Mouse (Mus musculus): ENCODE results near the gene Apba1. TPM values are rescaled to one million over a fixed set of nuclear protein-coding genes. Genes with fewer than 3 reads are reported as not detected.
A peak's percentile ranks its signal among the peaks of the same experiment; 100 is the strongest.

Apba1 gene
- polyA plus RNA-seq, 1 experiment from 2014 or later: 0.51 TPM

- H3K9me3 ChIP-seq (replicated peaks): peaks cover 13% of the 10 kb centered on the region
- no peaks in the 10 kb centered on the region for H3K4me1 ChIP-seq (replicated peaks)
- H3K4me3 ChIP-seq: no peak overlapping the region
- H3K27ac ChIP-seq (ENCODE audit: poor library complexity, severe bottlenecking): no peak overlapping the region
- no peak overlapping the region for H3K4me2 ChIP-seq
- no peak for ATAC-seq (ENCODE audit: insufficient number of reproducible peaks, low FRiP score)
- WGBS: 79% methylated on average over 5 of the region's 5 CpGs
- no peak overlapping the region for H3K9ac ChIP-seq
- H3K36me3 ChIP-seq: no peaks in the 10 kb centered on the region
- H3K27me3 ChIP-seq (replicated peaks): no peaks in the 10 kb centered on the region
Observed at GRCm38 (mm10) chr19:23930826-23931225, 172.1 kb downstream of the Apba1 start.

DNA sequence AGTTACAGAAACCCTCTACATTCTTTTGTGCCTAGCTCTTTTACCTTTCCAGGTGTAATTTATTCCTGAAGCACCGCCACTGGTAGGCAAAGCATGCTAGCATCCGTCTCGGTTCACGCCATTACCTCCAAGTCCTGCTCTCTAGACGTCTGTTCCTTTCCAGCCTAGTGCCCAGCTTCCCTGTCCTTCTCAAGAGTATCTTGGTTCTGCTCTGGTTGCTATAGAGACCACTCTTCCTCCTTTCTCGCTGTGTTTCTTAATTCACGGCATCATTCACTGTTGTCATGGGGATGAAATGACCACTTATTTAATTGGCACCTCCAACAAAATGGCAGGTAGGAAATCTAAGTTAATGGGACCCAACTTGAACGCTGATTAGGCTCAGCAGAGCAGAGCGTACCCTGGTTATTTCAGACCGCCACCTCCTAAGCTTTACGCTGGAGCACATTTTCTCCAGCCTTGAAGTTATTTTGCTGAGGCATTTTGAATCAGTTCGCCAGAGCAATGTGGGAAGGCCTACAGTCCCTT lies 182.8 kb downstream of the Apba1 start:
- Histone ChIP-seq H3K4me1 (replicated peaks) (no peaks in the 10 kb centered on the region; the same call in 1 of the 2 replicates), H3K36me3 (no peaks in the 10 kb centered on the region), H3K4me3 (no peak overlapping the region), H3K9me3 (replicated peaks) (no peaks in the 10 kb centered on the region), H3K27me3 (replicated peaks) (no peaks in the 10 kb centered on the region), H3K9ac (no peak overlapping the region), H3K27ac (ENCODE audit: poor library complexity, severe bottlenecking) (no peak overlapping the region), H3K4me2 (no peak overlapping the region)
- WGBS: 84% methylated on average over 12 of the region's 12 CpGs
- no peak for ATAC-seq (ENCODE audit: insufficient number of reproducible peaks, low FRiP score)

- peaks cover 3% of the 10 kb centered on the region; the same call in 1 of the 2 replicates for H3K4me1 ChIP-seq (replicated peaks)
- no peak overlapping the region for H3K4me2 ChIP-seq
- no peaks in the 10 kb centered on the region for H3K27me3 ChIP-seq (replicated peaks)
- H3K9me3 ChIP-seq (replicated peaks): no peaks in the 10 kb centered on the region
- WGBS: 80% methylated on average over 7 of the region's 7 CpGs
- H3K4me3 ChIP-seq: no peak overlapping the region
- no peak overlapping the region for H3K27ac ChIP-seq (ENCODE audit: poor library complexity, severe bottlenecking)
- H3K9ac ChIP-seq: no peak overlapping the region
- no peak for ATAC-seq (ENCODE audit: insufficient number of reproducible peaks, low FRiP score)
- H3K36me3 ChIP-seq: no peaks in the 10 kb centered on the region
Observed at GRCm38 (mm10) chr19:23942886-23943285, 184.2 kb downstream of the Apba1 start.

DNA sequence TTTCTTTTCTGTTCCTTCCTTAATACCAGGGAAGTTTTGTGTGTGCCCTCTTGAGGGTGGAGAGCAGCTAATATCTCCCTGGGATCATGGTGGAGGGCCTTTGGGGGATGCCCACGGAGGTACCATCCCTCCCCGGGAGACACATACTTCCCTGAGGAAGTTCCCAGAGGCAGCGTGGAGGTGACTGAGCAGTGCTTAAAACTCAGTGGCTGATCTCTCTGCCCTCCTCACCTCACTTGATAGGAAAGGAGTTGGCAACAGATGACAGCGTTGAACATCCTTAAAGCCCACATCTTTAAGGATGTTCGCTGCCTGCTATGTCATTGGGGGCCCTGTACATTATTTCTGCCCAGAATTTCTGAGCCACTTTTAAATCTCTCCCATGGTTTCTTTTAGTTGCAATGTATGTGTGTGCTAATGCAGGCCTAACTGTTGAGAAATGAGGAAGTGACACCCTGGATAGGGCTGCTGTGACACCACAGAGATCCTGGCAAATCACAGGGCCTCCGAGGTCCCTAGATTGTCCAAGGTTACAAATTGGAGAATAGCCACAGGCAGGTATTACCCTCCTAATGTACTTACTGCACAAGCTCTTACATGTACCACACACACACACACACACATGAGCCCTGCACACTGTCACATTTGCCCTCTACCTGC lies 187.5 kb downstream of the Apba1 start:
- no peak overlapping the region for H3K9ac ChIP-seq
- ATAC-seq (ENCODE audit: insufficient number of reproducible peaks, low FRiP score): no peak
- H3K4me1 ChIP-seq (replicated peaks): peaks cover 6% of the 10 kb centered on the region; the same call in 1 of the 2 replicates
- no peak overlapping the region for H3K4me2 ChIP-seq
- no peak overlapping the region for H3K4me3 ChIP-seq
- no peaks in the 10 kb centered on the region for H3K36me3 ChIP-seq
- WGBS: 77% methylated on average over 6 of the region's 6 CpGs
- H3K27me3 ChIP-seq (replicated peaks): peaks cover 5% of the 10 kb centered on the region
- H3K27ac ChIP-seq (ENCODE audit: poor library complexity, severe bottlenecking): no peak overlapping the region
- H3K9me3 ChIP-seq (replicated peaks): 0 out of 2 replicates have a peak, but pooled peaks cover 2% of the 10 kb centered on the region

- peaks cover 5% of the 10 kb centered on the region for H3K27me3 ChIP-seq (replicated peaks)
- no peak overlapping the region for H3K9ac ChIP-seq
- no peak overlapping the region for H3K27ac ChIP-seq (ENCODE audit: poor library complexity, severe bottlenecking)
- H3K36me3 ChIP-seq: no peaks in the 10 kb centered on the region
- peaks cover 6% of the 10 kb centered on the region; the same call in 1 of the 2 replicates for H3K4me1 ChIP-seq (replicated peaks)
- 0 out of 2 replicates have a peak, but pooled peaks cover 3% of the 10 kb centered on the region for H3K9me3 ChIP-seq (replicated peaks)
- ATAC-seq (ENCODE audit: insufficient number of reproducible peaks, low FRiP score): no peak
- 42% methylated on average over 4 of the region's 4 CpGs for WGBS
- H3K4me3 ChIP-seq: no peak overlapping the region
- no peak overlapping the region for H3K4me2 ChIP-seq
Observed at GRCm38 (mm10) chr19:23946751-23947150, 188.1 kb downstream of the Apba1 start.

GRCm38 (mm10) chr19:23947871-23948270 lies 189.2 kb downstream of the Apba1 start:
- 48% methylated on average over 4 of the region's 4 CpGs for WGBS
- H3K9me3 ChIP-seq (replicated peaks): 0 out of 2 replicates have a peak, but pooled peaks cover 3% of the 10 kb centered on the region
- no peak overlapping the region for H3K27ac ChIP-seq (ENCODE audit: poor library complexity, severe bottlenecking)
- no peak overlapping the region for H3K4me2 ChIP-seq
- peaks cover 6% of the 10 kb centered on the region; the same call in 1 of the 2 replicates for H3K4me1 ChIP-seq (replicated peaks)
- H3K36me3 ChIP-seq: no peaks in the 10 kb centered on the region
- no peak overlapping the region for H3K9ac ChIP-seq
- H3K4me3 ChIP-seq: no peak overlapping the region
- H3K27me3 ChIP-seq (replicated peaks): peaks cover 5% of the 10 kb centered on the region
- no peak for ATAC-seq (ENCODE audit: insufficient number of reproducible peaks, low FRiP score)

DNA sequence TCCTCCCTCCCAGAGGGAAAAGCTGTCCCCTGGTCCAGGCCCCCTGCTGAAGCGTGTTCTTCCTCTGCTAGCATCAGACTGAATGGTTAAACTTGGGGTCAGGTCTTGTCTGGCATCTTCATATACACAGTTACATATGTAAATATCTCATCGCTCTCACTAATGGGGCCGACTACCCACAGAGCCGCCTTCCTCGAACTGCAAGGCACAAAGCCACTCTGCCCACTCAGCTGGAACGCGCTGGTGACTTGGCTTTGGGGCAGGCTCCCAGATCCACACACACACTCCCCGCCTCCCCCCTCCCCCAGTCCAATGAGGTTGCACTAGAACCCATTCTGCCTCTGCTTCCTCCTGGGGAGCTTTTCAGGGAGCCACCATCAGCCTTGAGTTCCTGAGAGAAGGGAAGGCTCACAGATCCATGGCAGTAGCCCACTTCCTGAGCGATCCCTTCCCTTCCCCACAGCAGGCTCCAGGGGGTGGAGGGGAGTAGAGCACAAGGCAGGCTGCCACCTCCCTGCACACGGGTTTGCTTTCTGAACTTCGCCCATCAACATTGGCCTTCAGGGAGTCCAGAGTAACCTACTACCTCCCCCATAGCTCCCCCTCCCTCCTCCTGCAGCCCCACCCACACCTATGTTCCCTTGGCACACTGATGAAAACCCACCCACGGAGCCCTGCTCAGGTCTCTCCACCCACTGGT lies 189.8 kb downstream of the Apba1 start:
- no peak overlapping the region for H3K9ac ChIP-seq
- WGBS: 51% methylated on average over 12 of the region's 12 CpGs
- no peak for ATAC-seq (ENCODE audit: insufficient number of reproducible peaks, low FRiP score)

DNA sequence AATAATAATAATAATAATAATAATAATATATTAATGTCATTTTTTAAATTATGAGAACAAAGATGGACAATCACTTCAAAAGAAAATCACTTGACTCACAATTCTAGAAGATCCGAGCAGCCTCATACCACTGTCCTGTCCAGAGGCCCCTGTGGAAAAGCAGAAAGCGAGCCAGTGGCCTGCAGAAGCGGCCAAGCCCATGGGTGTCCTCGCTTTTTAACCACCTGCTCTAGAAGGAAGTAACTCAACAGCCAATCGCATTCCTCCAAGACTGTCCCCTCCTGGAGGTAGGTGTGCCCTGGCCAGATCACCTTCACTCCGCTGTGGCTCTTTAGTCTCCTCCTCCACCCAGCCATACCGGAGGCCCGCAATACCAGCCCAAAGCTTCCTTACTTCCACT lies 196.8 kb downstream of the Apba1 start:
- peak overlapping the region; percentile 24 for H3K4me2 ChIP-seq
- H3K9me3 ChIP-seq (replicated peaks): 0 out of 2 replicates have a peak, but pooled peaks cover 3% of the 10 kb centered on the region
- no peak for ATAC-seq (ENCODE audit: insufficient number of reproducible peaks, low FRiP score)
- H3K27ac ChIP-seq (ENCODE audit: poor library complexity, severe bottlenecking): no peak overlapping the region
- no peak overlapping the region for H3K4me3 ChIP-seq
- H3K9ac ChIP-seq: no peak overlapping the region
- 76% methylated on average over 8 of the region's 8 CpGs for WGBS
- no peaks in the 10 kb centered on the region for H3K36me3 ChIP-seq
- peaks cover 38% of the 10 kb centered on the region for H3K4me1 ChIP-seq (replicated peaks)
- H3K27me3 ChIP-seq (replicated peaks): no peaks in the 10 kb centered on the region; the same call in 1 of the 2 replicates

More for the DNA sequence above, 189.8 kb downstream of the Apba1 start:
- Histone ChIP-seq H3K4me2 (no peak overlapping the region), H3K27ac (ENCODE audit: poor library complexity, severe bottlenecking) (no peak overlapping the region), H3K4me3 (no peak overlapping the region), H3K4me1 (replicated peaks) (peaks cover 6% of the 10 kb centered on the region; the same call in 1 of the 2 replicates), H3K27me3 (replicated peaks) (peaks cover 5% of the 10 kb centered on the region), H3K36me3 (no peaks in the 10 kb centered on the region), H3K9me3 (replicated peaks) (0 out of 2 replicates have a peak, but pooled peaks cover 3% of the 10 kb centered on the region)

GRCm38 (mm10) chr19:23956299-23956975 lies 197.8 kb downstream of the Apba1 start:
- Histone ChIP-seq H3K9ac (0 out of 2 replicates have a peak overlapping the region, but pooled peaks have one; percentile 30), H3K4me2 (peak overlapping the region; percentile 24), H3K27me3 (replicated peaks) (no peaks in the 10 kb centered on the region), H3K27ac (ENCODE audit: poor library complexity, severe bottlenecking) (peak overlapping the region; percentile 9; the same call in 1 of the 2 replicates), H3K4me1 (replicated peaks) (peaks cover 44% of the 10 kb centered on the region), H3K9me3 (replicated peaks) (no peaks in the 10 kb centered on the region), H3K4me3 (no peak overlapping the region), H3K36me3 (no peaks in the 10 kb centered on the region)
- WGBS: 38% methylated on average over 17 of the region's 17 CpGs
- ATAC-seq (ENCODE audit: insufficient number of reproducible peaks, low FRiP score): peak; percentile 56; the same call in 1 of the 2 replicates

GRCm38 (mm10) chr19:23957563-23957962 lies 198.9 kb downstream of the Apba1 start:
- H3K27me3 ChIP-seq (replicated peaks): no peaks in the 10 kb centered on the region
- no peak for ATAC-seq (ENCODE audit: insufficient number of reproducible peaks, low FRiP score)
- no peak overlapping the region for H3K4me3 ChIP-seq
- peaks cover 49% of the 10 kb centered on the region for H3K4me1 ChIP-seq (replicated peaks)
- 55% methylated on average over 7 of the region's 7 CpGs for WGBS
- no peak overlapping the region for H3K4me2 ChIP-seq
- no peaks in the 10 kb centered on the region for H3K9me3 ChIP-seq (replicated peaks)
- H3K9ac ChIP-seq: no peak overlapping the region
- H3K36me3 ChIP-seq: no peaks in the 10 kb centered on the region
- H3K27ac ChIP-seq (ENCODE audit: poor library complexity, severe bottlenecking): no peak overlapping the region

GRCm38 (mm10) chr19:23958925-23959324 lies 200.2 kb downstream of the Apba1 start:
- Histone ChIP-seq H3K4me2 (no peak overlapping the region), H3K27me3 (replicated peaks) (no peaks in the 10 kb centered on the region), H3K27ac (ENCODE audit: poor library complexity, severe bottlenecking) (no peak overlapping the region), H3K9me3 (replicated peaks) (peaks cover 7% of the 10 kb centered on the region), H3K9ac (no peak overlapping the region), H3K4me1 (replicated peaks) (peaks cover 49% of the 10 kb centered on the region), H3K4me3 (no peak overlapping the region), H3K36me3 (no peaks in the 10 kb centered on the region)
- ATAC-seq (ENCODE audit: insufficient number of reproducible peaks, low FRiP score): no peak
- 51% methylated on average over 6 of the region's 6 CpGs for WGBS
